Mouse (Mus musculus) right cerebral cortex, postnatal 25 days (tissue): ENCODE measurements around the gene Atrnl1.
A peak's percentile ranks its signal among the peaks of the same experiment; 100 is the strongest.
"Not testable (repeated sequence)": the region's sequence is repeated elsewhere in the genome, so short reads cannot be mapped to it uniquely, and the experiment has no call there.

Experiments
- DNase-seq: peaks from one replicate; pipeline ENCODE4 v3.0.0; 2022

Atrnl1 gene

GRCm38 (mm10) chr19:58044816-58045215 lies 434.0 kb downstream of the Atrnl1 start:
- no peak for DNase-seq

GRCm38 (mm10) chr19:58046656-58047055 lies 435.8 kb downstream of the Atrnl1 start:
- DNase-seq = no peak

- not testable (repeated sequence) for DNase-seq
Measured at GRCm38 (mm10) chr19:58050410-58050809, 439.6 kb downstream of the Atrnl1 start.

GRCm38 (mm10) chr19:58050986-58051385 lies 440.2 kb downstream of the Atrnl1 start:
- DNase-seq = no peak

- DNase-seq = no peak
Measured at GRCm38 (mm10) chr19:58051905-58052304, 441.1 kb downstream of the Atrnl1 start.

GRCm38 (mm10) chr19:58052444-58053135 lies 441.8 kb downstream of the Atrnl1 start:
- no peak for DNase-seq

- no peak for DNase-seq
Measured at GRCm38 (mm10) chr19:58059719-58060118, 448.9 kb downstream of the Atrnl1 start.

- DNase-seq = no peak
Measured at GRCm38 (mm10) chr19:58060199-58060853, 449.5 kb downstream of the Atrnl1 start.

- no peak for DNase-seq
Measured at GRCm38 (mm10) chr19:58060854-58061358, 450.1 kb downstream of the Atrnl1 start.

GRCm38 (mm10) chr19:58061933-58062332 lies 451.1 kb downstream of the Atrnl1 start:
- DNase-seq = no peak

GRCm38 (mm10) chr19:58063541-58063940 lies 452.7 kb downstream of the Atrnl1 start:
- no peak for DNase-seq

- DNase-seq = no peak
Measured at GRCm38 (mm10) chr19:58064116-58065000, 453.5 kb downstream of the Atrnl1 start.

GRCm38 (mm10) chr19:58065001-58065314 lies 454.1 kb downstream of the Atrnl1 start:
- DNase-seq = no peak

- DNase-seq = no peak
Measured at GRCm38 (mm10) chr19:58065514-58065913, 454.7 kb downstream of the Atrnl1 start.

- DNase-seq = no peak
Measured at GRCm38 (mm10) chr19:58068114-58068513, 457.3 kb downstream of the Atrnl1 start.

GRCm38 (mm10) chr19:58068958-58069357 lies 458.1 kb downstream of the Atrnl1 start:
- no peak for DNase-seq

- no peak for DNase-seq
Measured at GRCm38 (mm10) chr19:58072404-58072803, 461.6 kb downstream of the Atrnl1 start.

- no peak for DNase-seq
Measured at GRCm38 (mm10) chr19:58072846-58073245, 462.0 kb downstream of the Atrnl1 start.

- no peak for DNase-seq
Measured at GRCm38 (mm10) chr19:58075252-58075651, 464.4 kb downstream of the Atrnl1 start.

GRCm38 (mm10) chr19:58076961-58077371 lies 466.1 kb downstream of the Atrnl1 start:
- DNase-seq = no peak

GRCm38 (mm10) chr19:58077529-58078070 lies 466.8 kb downstream of the Atrnl1 start:
- DNase-seq = no peak

GRCm38 (mm10) chr19:58080168-58080567 lies 469.3 kb downstream of the Atrnl1 start:
- no peak for DNase-seq

- DNase-seq = peak; percentile 58
Measured at GRCm38 (mm10) chr19:58082751-58083150, 471.9 kb downstream of the Atrnl1 start.
